8 mouse cellular contexts compared by ENCODE assay signal in genomic region chr12:108002436-108003189, GRCm38 (mm10). TPM values are rescaled to one million over a fixed set of nuclear protein-coding genes. Genes with fewer than 3 reads are reported as not detected.
DNase-seq lines count a peak whose midpoint lies in the region; ATAC-seq and TF ChIP-seq lines count a peak whose summit lies in the region.

No protein-coding gene starts in this region.

- peak overlapping the region; percentile 86 for H3K4me3 ChIP-seq in hindbrain, embryonic 15.5 days
- H3K4me3 ChIP-seq in midbrain, postnatal 0 days (ENCODE audit: low read depth, low read length) = peak overlapping the region; percentile 81

- 0 out of 2 replicates have a peak, but pooled peaks cover 8% of the 10 kb centered on the region for H3K27me3 ChIP-seq in hindbrain, embryonic 15.5 days
- H3K27me3 ChIP-seq in midbrain, postnatal 0 days (ENCODE audit: insufficient read depth, low read length) = 0 out of 2 replicates have a peak, but pooled peaks cover 3% of the 10 kb centered on the region

- H3K4me1 ChIP-seq in hindbrain, embryonic 15.5 days (replicated peaks) = peaks cover 49% of the 10 kb centered on the region
- H3K4me1 ChIP-seq in midbrain, postnatal 0 days (ENCODE audit: insufficient read depth, low read length) = 0 out of 2 replicates have a peak, but pooled peaks cover 2% of the 10 kb centered on the region

- peak overlapping the region; percentile 85 for H3K9ac ChIP-seq in hindbrain, embryonic 15.5 days
- peak overlapping the region; percentile 82 for H3K9ac ChIP-seq in midbrain, postnatal 0 days (replicated peaks; ENCODE audit: low read length, poor library complexity, severe bottlenecking)

- under 1% methylated on average over 63 of the region's 78 CpGs for WGBS in hindbrain, embryonic 15.5 days
- under 1% methylated on average over 54 of the region's 78 CpGs for WGBS in midbrain, postnatal 0 days

- peak overlapping the region; percentile 93 for H3K27ac ChIP-seq in hindbrain, embryonic 15.5 days (replicated peaks)
- peak overlapping the region; percentile 67 for H3K27ac ChIP-seq in midbrain, postnatal 0 days (ENCODE audit: low read depth, low read length)

- peak overlapping the region; percentile 98 for H3K4me2 ChIP-seq in hindbrain, embryonic 15.5 days
- peak overlapping the region; percentile 95 for H3K4me2 ChIP-seq in midbrain, postnatal 0 days (ENCODE audit: low read depth, low read length, poor library complexity, severe bottlenecking)

- no peak for TF ChIP-seq CTCF in midbrain, postnatal 0 days (IDR thresholded peaks at IDR 0.05)

- H3K9me3 ChIP-seq in hindbrain, embryonic 15.5 days = no peaks in the 10 kb centered on the region
- no peaks in the 10 kb centered on the region for H3K9me3 ChIP-seq in midbrain, postnatal 0 days (ENCODE audit: low read length)

- peak; percentile 45 for DNase-seq in kidney, postnatal 10 days
- DNase-seq in kidney, adult 8-10 months = no peak
- peak; percentile 75 for DNase-seq in embryo, embryonic 9.5 days (ENCODE audit: extremely low spot score)
- no peak for DNase-seq in midbrain, postnatal 0 days (ENCODE audit: low spot score)
- DNase-seq in ovary, postnatal 10 days (ENCODE audit: low spot score) = no peak
- no peak for DNase-seq in urinary bladder, postnatal 4 days (ENCODE audit: low spot score in 2 of 2)
- DNase-seq in layer of hippocampus, adult 9-11 months = no peak

- no peaks in the 10 kb centered on the region for H3K36me3 ChIP-seq in hindbrain, embryonic 15.5 days
- no peaks in the 10 kb centered on the region for H3K36me3 ChIP-seq in midbrain, postnatal 0 days (ENCODE audit: insufficient read depth, low read length)

- no peak for ATAC-seq in hindbrain, embryonic 15.5 days (ENCODE audit: low FRiP score, low read depth)
- no peak for ATAC-seq in midbrain, postnatal 0 days (ENCODE audit: low FRiP score)

RNA-seq across cellular contexts. Expression of gene Bcl11b, which starts 0.8 kb away (rescaled TPM):
- 20.5 and 24.4 TPM in 2 replicates for polyA plus RNA-seq in hindbrain, embryonic 15.5 days (2015; fragmentation: Nextera tagmentation; extraction: Ambion mirVana)
- total RNA-seq in midbrain, postnatal 0 days (2014; rRNA removed) = 55.2 and 56.8 TPM in 2 replicates
- 18.9 and 19.0 TPM in 2 replicates for polyA plus RNA-seq in midbrain, postnatal 0 days (2015; fragmentation: Nextera tagmentation; extraction: Ambion mirVana)

Comparison
In these comparisons a context has a peak if more than half of its experiments do, and no peak if none do; other contexts are left out.
1. DNase-seq: peak in kidney, postnatal 10 days (single experiment) and embryo, embryonic 9.5 days (single experiment); none in kidney, adult 8-10 months (0 of 2), midbrain, postnatal 0 days (single experiment), ovary, postnatal 10 days (single experiment), urinary bladder, postnatal 4 days (0 of 2) and layer of hippocampus, adult 9-11 months (single experiment).